Mouse (Mus musculus) lung, postnatal 0 days (tissue): ENCODE results near the gene Pop5. TPM values are rescaled to one million over a fixed set of nuclear protein-coding genes. Genes with fewer than 3 reads are reported as not detected.
A peak's percentile ranks its signal among the peaks of the same experiment; 100 is the strongest.

Experiments
- ATAC-seq: fragments of 200-750 bp; cut with Nextera tagmentation; 2 replicates; pipeline ENCODE4 v1.8.0; 2017; ENCODE audit warnings: moderate library complexity
- DNase-seq: peaks from one replicate; pipeline ENCODE4 v3.0.0-alpha.2; 2016; ENCODE audit warnings: low spot score
- H3K27ac ChIP-seq: fragments of 300-500 bp; sonication (generic); 2 replicates; pipeline ENCODE4 v1.5.1; 2014; ENCODE audit warnings: antibody characterized with exemption, mild to moderate bottlenecking, low read length, mixed read lengths
- H3K27me3 ChIP-seq: fragments of 300-500 bp; sonication (generic); replicated peaks from 2 replicates; pipeline ENCODE4 v1.6.1; 2014; ENCODE audit warnings: low read length, mixed read lengths; ENCODE audit not compliant: insufficient read depth
- H3K36me3 ChIP-seq: fragments of 300-500 bp; sonication (generic); 2 replicates; pipeline ENCODE4 v1.6.1; 2014; ENCODE audit warnings: low read length, mixed read lengths; ENCODE audit not compliant: insufficient read depth
- H3K4me1 ChIP-seq: fragments of 300-500 bp; sonication (generic); 2 replicates; pipeline ENCODE4 v1.6.1; 2014; ENCODE audit warnings: antibody characterized with exemption, low read depth, low read length, mixed read lengths; ENCODE audit not compliant: insufficient read depth
- H3K4me2 ChIP-seq: fragments of 300-500 bp; sonication (generic); replicated peaks from 2 replicates; pipeline ENCODE4 v1.6.1; 2014; ENCODE audit warnings: low read depth, mild to moderate bottlenecking, low read length, moderate library complexity, mixed read lengths
- H3K4me3 ChIP-seq: fragments of 300-500 bp; sonication (generic); 2 replicates; pipeline ENCODE4 v1.5.1; 2014; ENCODE audit warnings: low read depth, low read length
- H3K9ac ChIP-seq: fragments of 300-500 bp; sonication (generic); replicated peaks from 2 replicates; pipeline ENCODE4 v1.6.1; 2014; ENCODE audit warnings: low read depth, mild to moderate bottlenecking
- H3K9me3 ChIP-seq: fragments of 300-500 bp; sonication (generic); 2 replicates; pipeline ENCODE4 v1.6.1; 2016; ENCODE audit warnings: low read length, mixed read lengths
- CTCF ChIP-seq: IDR thresholded peaks from 2 replicates; pipeline ENCODE4 v1.5.1; 2016; ENCODE audit warnings: antibody characterized with exemption, mild to moderate bottlenecking
- EP300 ChIP-seq: IDR thresholded peaks from 2 replicates; pipeline ENCODE4 v1.6.1; 2016; ENCODE audit warnings: antibody characterized with exemption, mild to moderate bottlenecking, control low read depth
- WGBS: fragments of 180-500 bp; shearing (Covaris S2); extraction: QIAGEN DNeasy Blood & Tissue Kit; methylation state at CpG from one replicate; pipeline ENCODE4 v1.1.7; 2014; 5-methylcytosine and 5-hydroxymethylcytosine counted together
- polyA plus RNA-seq: library from polyadenylated mRNA; unstranded; fragments of >200 nt; fragmentation: Nextera tagmentation; extraction: Ambion mirVana; gene quantifications from 2 replicates; pipeline ENCODE4 v1.2.1, GENCODE M21; 2015

The Pop5 gene
- polyA plus RNA-seq, 1 experiment from 2014 or later, result 78.8 TPM

DNA sequence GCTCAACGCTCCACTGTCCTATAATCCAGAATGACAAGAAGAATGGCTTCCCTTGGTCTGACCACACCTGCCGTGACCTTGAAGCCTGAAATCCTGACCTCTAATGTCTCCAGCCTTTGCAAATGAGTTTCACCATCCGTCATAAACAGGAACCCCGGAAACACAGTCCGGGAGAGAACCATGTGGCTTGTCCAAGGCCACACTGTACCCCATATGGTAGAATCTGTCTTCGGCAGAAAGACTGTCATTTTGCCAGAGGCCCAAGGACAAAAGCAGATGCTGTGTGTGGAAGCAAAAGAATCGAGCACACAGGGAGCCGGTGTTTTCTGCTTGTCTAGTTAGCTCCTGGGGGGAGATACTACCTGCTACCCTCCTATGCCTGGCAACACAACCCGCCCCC is 23.2 kb upstream of the Pop5 start:
- Histone ChIP-seq H3K4me1 (no peaks in the 10 kb centered on the region), H3K9ac (no peak overlapping the region), H3K27me3 (no peaks in the 10 kb centered on the region), H3K4me2 (no peak overlapping the region), H3K36me3 (no peaks in the 10 kb centered on the region), H3K27ac (no peak overlapping the region), H3K4me3 (no peak overlapping the region), H3K9me3 (no peaks in the 10 kb centered on the region)
- no peak for TF ChIP-seq CTCF
- TF ChIP-seq EP300, result no peak
- WGBS, result 70% methylated on average over 9 of the region's 9 CpGs
- no peak for ATAC-seq
- DNase-seq, result no peak

GRCm38 (mm10) chr5:115212861-115213260 is 22.8 kb upstream of the Pop5 start:
- H3K27ac ChIP-seq, result no peak overlapping the region
- H3K36me3 ChIP-seq, result no peaks in the 10 kb centered on the region
- no peak overlapping the region for H3K9ac ChIP-seq
- no peak overlapping the region for H3K4me3 ChIP-seq
- no peaks in the 10 kb centered on the region for H3K27me3 ChIP-seq
- TF ChIP-seq CTCF (no peak), EP300 (no peak)
- H3K9me3 ChIP-seq, result no peaks in the 10 kb centered on the region
- no peaks in the 10 kb centered on the region for H3K4me1 ChIP-seq
- 51% methylated on average over 4 of the region's 4 CpGs for WGBS
- DNase-seq, result no peak
- no peak for ATAC-seq
- no peak overlapping the region for H3K4me2 ChIP-seq

GRCm38 (mm10) chr5:115214864-115215263 is 20.8 kb upstream of the Pop5 start:
- H3K9ac ChIP-seq, result no peak overlapping the region
- H3K9me3 ChIP-seq, result no peaks in the 10 kb centered on the region
- H3K27me3 ChIP-seq, result no peaks in the 10 kb centered on the region
- no peak overlapping the region for H3K4me3 ChIP-seq
- ATAC-seq, result no peak
- peak overlapping the region; percentile 46 for H3K4me2 ChIP-seq
- H3K36me3 ChIP-seq, result no peaks in the 10 kb centered on the region
- DNase-seq, result no peak
- no peak for TF ChIP-seq CTCF
- TF ChIP-seq EP300, result no peak
- 2% methylated on average over 16 of the region's 17 CpGs for WGBS
- H3K27ac ChIP-seq, result no peak overlapping the region
- no peaks in the 10 kb centered on the region for H3K4me1 ChIP-seq

- Histone ChIP-seq H3K27ac (no peak overlapping the region), H3K36me3 (no peaks in the 10 kb centered on the region), H3K9ac (no peak overlapping the region), H3K9me3 (no peaks in the 10 kb centered on the region), H3K27me3 (no peaks in the 10 kb centered on the region), H3K4me2 (peak overlapping the region; percentile 46; the same call in 1 of the 2 replicates), H3K4me3 (no peak overlapping the region), H3K4me1 (no peaks in the 10 kb centered on the region)
- WGBS, result 30% methylated on average over 27 of the region's 27 CpGs
- ATAC-seq (no peak), DNase-seq (no peak)
- TF ChIP-seq EP300, result no peak
- TF ChIP-seq CTCF, result no peak
Measured at GRCm38 (mm10) chr5:115215273-115216185, 20.1 kb upstream of the Pop5 start.

DNA sequence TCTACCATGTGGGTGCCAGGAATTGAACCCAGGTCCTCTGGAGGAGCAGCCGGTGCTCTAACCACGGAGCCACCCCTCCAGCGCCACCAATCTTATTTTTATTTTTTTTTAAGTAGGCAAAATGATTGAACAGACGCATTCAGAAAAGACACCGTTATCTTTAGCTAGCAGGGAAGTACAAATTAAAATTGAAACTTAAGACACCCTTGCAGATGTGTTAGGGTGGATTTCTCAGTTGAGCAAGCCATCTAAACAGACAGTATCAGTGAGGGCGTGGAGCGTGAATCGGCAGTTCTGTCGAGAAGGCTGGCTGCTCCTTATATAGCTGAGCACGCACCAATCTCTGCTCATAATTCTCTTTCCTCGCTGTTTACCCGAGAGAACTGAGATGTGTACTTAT is 17.6 kb upstream of the Pop5 start:
- no peak overlapping the region for H3K27ac ChIP-seq
- DNase-seq (no peak), ATAC-seq (no peak)
- H3K36me3 ChIP-seq, result no peaks in the 10 kb centered on the region
- H3K27me3 ChIP-seq, result no peaks in the 10 kb centered on the region
- TF ChIP-seq EP300, result no peak
- TF ChIP-seq CTCF, result no peak
- WGBS, result 88% methylated on average over 12 of the region's 12 CpGs
- no peak overlapping the region for H3K4me2 ChIP-seq
- H3K9me3 ChIP-seq, result no peaks in the 10 kb centered on the region; the same call in 1 of the 2 replicates
- H3K9ac ChIP-seq, result no peak overlapping the region
- no peaks in the 10 kb centered on the region for H3K4me1 ChIP-seq
- no peak overlapping the region for H3K4me3 ChIP-seq

- 36% methylated on average over 13 of the region's 13 CpGs for WGBS
- H3K9me3 ChIP-seq, result no peaks in the 10 kb centered on the region; the same call in 1 of the 2 replicates
- H3K9ac ChIP-seq, result no peak overlapping the region
- no peaks in the 10 kb centered on the region for H3K27me3 ChIP-seq
- H3K36me3 ChIP-seq, result no peaks in the 10 kb centered on the region
- no peak for ATAC-seq
- DNase-seq, result no peak
- no peak overlapping the region for H3K4me3 ChIP-seq
- no peaks in the 10 kb centered on the region for H3K4me1 ChIP-seq
- H3K4me2 ChIP-seq, result no peak overlapping the region
- H3K27ac ChIP-seq, result no peak overlapping the region
- TF ChIP-seq EP300 (no peak), CTCF (no peak)
Measured at GRCm38 (mm10) chr5:115220931-115221640, 14.6 kb upstream of the Pop5 start.
